Mouse (Mus musculus) intestine, postnatal 0 days (tissue): ENCODE measurements around the gene Leprot. TPM values are rescaled to one million over a fixed set of nuclear protein-coding genes. Genes with fewer than 3 reads are reported as not detected.

Source experiments
- ATAC-seq: fragments of 200-750 bp; cut with Nextera tagmentation; 2 replicates; pipeline ENCODE4 v1.8.0; 2017; ENCODE audit warnings: mild to moderate bottlenecking, moderate TSS enrichment, moderate library complexity
- H3K27ac ChIP-seq: fragments of 300-500 bp; sonication (generic); 2 replicates; pipeline ENCODE4 v1.5.1; 2014; ENCODE audit warnings: mild to moderate bottlenecking, low read depth, low read length, moderate library complexity
- H3K27me3 ChIP-seq: fragments of 300-500 bp; sonication (generic); replicated peaks from 2 replicates; pipeline ENCODE4 v1.6.1; 2014; ENCODE audit warnings: low read length, mixed read lengths; ENCODE audit not compliant: control insufficient read depth, insufficient read depth
- H3K36me3 ChIP-seq: fragments of 300-500 bp; sonication (generic); 2 replicates; pipeline ENCODE4 v1.6.1; 2014; ENCODE audit warnings: mild to moderate bottlenecking, moderate library complexity; ENCODE audit not compliant: control insufficient read depth, insufficient read depth
- H3K4me1 ChIP-seq: fragments of 300-500 bp; sonication (generic); replicated peaks from 2 replicates; pipeline ENCODE4 v1.6.1; 2014; ENCODE audit warnings: antibody characterized with exemption, low read length, mixed read lengths; ENCODE audit not compliant: control insufficient read depth, insufficient read depth
- H3K4me2 ChIP-seq: fragments of 300-500 bp; sonication (generic); replicated peaks from 2 replicates; pipeline ENCODE4 v1.6.1; 2014; ENCODE audit warnings: low read depth, mild to moderate bottlenecking, moderate library complexity
- H3K4me3 ChIP-seq: fragments of 300-500 bp; sonication (generic); 2 replicates; pipeline ENCODE4 v1.5.1; 2014; ENCODE audit warnings: low read depth, low read length
- H3K9ac ChIP-seq: fragments of 300-500 bp; sonication (generic); 2 replicates; pipeline ENCODE4 v1.6.1; 2014; ENCODE audit warnings: mild to moderate bottlenecking, low read depth, low read length
- H3K9me3 ChIP-seq: fragments of 300-500 bp; sonication (generic); 2 replicates; pipeline ENCODE4 v1.6.1; 2016; ENCODE audit warnings: mixed run types; ENCODE audit not compliant: control insufficient read depth
- CTCF ChIP-seq: sonication (generic); IDR thresholded peaks from 2 replicates; pipeline ENCODE4 v1.5.1; 2016; ENCODE audit warnings: low read depth, mild to moderate bottlenecking, control low read depth, antibody characterized with exemption, moderate library complexity
- WGBS: fragments of 180-500 bp; shearing (Covaris S2); extraction: QIAGEN DNeasy Blood & Tissue Kit; methylation state at CpG from one replicate; pipeline ENCODE4 v1.1.7; 2014; 5-methylcytosine and 5-hydroxymethylcytosine counted together
- polyA plus RNA-seq: library from polyadenylated mRNA; unstranded; fragments of >200 nt; fragmentation: Nextera tagmentation; extraction: Ambion mirVana; gene quantifications from 2 replicates; pipeline ENCODE4 v1.2.1, GENCODE M21; 2015

Leprot gene
- polyA plus RNA-seq, 1 experiment from 2014 or later, result 137 TPM

DNA sequence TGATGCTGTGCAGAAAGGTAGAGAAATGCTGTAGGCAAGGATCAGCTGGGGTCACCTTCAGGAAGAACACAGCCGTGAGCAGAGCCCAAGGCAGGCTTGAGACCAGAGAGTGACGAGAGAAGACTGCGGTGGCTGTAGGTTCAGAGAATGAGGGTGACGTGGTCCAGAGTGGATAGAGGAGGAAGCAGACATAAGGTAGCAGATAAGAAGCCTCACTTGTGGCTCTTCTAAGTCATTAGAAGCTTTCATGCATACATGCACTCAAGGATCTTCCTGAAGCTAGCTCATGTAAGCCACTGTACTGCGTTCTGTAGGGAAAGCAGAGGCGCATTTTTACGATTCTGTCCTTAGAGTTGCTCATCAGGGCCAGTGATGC lies 7.9 kb downstream of the Leprot start:
- no peak overlapping the region for H3K4me3 ChIP-seq
- no peaks in the 10 kb centered on the region for H3K27me3 ChIP-seq
- TF ChIP-seq CTCF, result no peak
- WGBS, result 89% methylated on average over 7 of the region's 7 CpGs
- no peak overlapping the region for H3K4me2 ChIP-seq
- no peak overlapping the region for H3K9ac ChIP-seq
- no peak for ATAC-seq
- peaks cover 39% of the 10 kb centered on the region for H3K36me3 ChIP-seq
- H3K27ac ChIP-seq, result no peak overlapping the region
- no peaks in the 10 kb centered on the region for H3K4me1 ChIP-seq
- no peaks in the 10 kb centered on the region for H3K9me3 ChIP-seq

DNA sequence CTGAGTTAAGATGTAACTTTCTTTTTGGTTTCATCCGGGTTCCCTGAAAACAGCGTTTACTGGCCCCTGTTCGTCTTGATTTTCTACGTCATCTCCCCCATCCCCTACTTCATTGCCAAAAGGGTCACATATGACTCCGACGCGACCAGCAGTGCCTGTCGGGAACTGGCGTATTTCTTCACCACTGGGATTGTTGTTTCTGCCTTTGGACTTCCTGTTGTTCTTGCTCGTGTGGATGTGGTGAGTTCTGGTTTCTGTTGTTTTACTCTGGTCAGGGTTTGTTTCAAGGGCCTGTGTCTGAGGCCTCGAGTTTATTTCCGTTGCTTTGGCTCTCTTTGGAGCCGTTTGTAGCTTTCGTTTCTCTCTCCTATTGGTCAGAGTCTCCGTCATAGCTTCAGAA lies 8.5 kb downstream of the Leprot start:
- no peaks in the 10 kb centered on the region for H3K27me3 ChIP-seq
- H3K36me3 ChIP-seq, result peaks cover 45% of the 10 kb centered on the region
- H3K27ac ChIP-seq, result no peak overlapping the region
- H3K4me1 ChIP-seq, result no peaks in the 10 kb centered on the region
- no peak overlapping the region for H3K9ac ChIP-seq
- ATAC-seq, result no peak
- WGBS, result 89% methylated on average over 15 of the region's 15 CpGs
- no peak overlapping the region for H3K4me3 ChIP-seq
- H3K9me3 ChIP-seq, result no peaks in the 10 kb centered on the region
- H3K4me2 ChIP-seq, result no peak overlapping the region
- no peak for TF ChIP-seq CTCF

GRCm38 (mm10) chr4:101656956-101657570 lies 9.5 kb downstream of the Leprot start:
- WGBS, result 39% methylated on average over 6 of the region's 6 CpGs
- H3K36me3 ChIP-seq, result peaks cover 55% of the 10 kb centered on the region
- ATAC-seq, result no peak
- no peak overlapping the region for H3K9ac ChIP-seq
- H3K27ac ChIP-seq, result no peak overlapping the region
- TF ChIP-seq CTCF, result peak; percentile 76
- no peak overlapping the region for H3K4me3 ChIP-seq
- H3K4me2 ChIP-seq, result no peak overlapping the region
- H3K4me1 ChIP-seq, result no peaks in the 10 kb centered on the region
- H3K9me3 ChIP-seq, result no peaks in the 10 kb centered on the region
- H3K27me3 ChIP-seq, result no peaks in the 10 kb centered on the region

- no peaks in the 10 kb centered on the region for H3K9me3 ChIP-seq
- H3K9ac ChIP-seq, result no peak overlapping the region
- H3K4me1 ChIP-seq, result no peaks in the 10 kb centered on the region
- H3K27ac ChIP-seq, result no peak overlapping the region
- no peak overlapping the region for H3K4me3 ChIP-seq
- H3K36me3 ChIP-seq, result peaks cover 31% of the 10 kb centered on the region
- no peak overlapping the region for H3K4me2 ChIP-seq
- peak; percentile 76 for TF ChIP-seq CTCF
- WGBS, result 76% methylated on average over 9 of the region's 9 CpGs
- H3K27me3 ChIP-seq, result no peaks in the 10 kb centered on the region
- no peak for ATAC-seq
Observed at GRCm38 (mm10) chr4:101664160-101664750, 16.7 kb downstream of the Leprot start.

DNA sequence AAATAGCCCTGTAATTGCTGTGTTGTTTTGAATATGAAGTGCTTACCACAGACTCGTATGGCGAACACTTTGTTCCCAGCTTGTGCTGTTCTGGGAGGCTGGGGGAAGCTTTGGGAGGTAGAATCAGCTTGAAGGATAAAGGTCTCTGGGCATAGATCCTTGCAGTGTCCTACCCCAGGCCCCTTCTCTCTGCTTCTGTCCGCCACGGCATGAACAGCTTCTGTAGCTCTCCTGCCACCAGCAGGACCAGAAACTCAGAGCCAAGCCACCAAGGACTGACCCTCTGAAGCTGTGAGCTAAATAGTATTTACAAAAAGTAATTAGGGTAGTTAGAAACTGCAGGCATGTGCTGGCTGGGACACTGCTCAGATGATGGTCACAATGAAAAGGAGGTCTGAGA lies 17.2 kb downstream of the Leprot start:
- Histone ChIP-seq H3K4me1 (no peaks in the 10 kb centered on the region), H3K4me3 (no peak overlapping the region), H3K36me3 (peaks cover 26% of the 10 kb centered on the region), H3K27me3 (no peaks in the 10 kb centered on the region), H3K9me3 (no peaks in the 10 kb centered on the region), H3K4me2 (no peak overlapping the region), H3K9ac (no peak overlapping the region), H3K27ac (no peak overlapping the region)
- no peak for TF ChIP-seq CTCF
- no peak for ATAC-seq
- 93% methylated on average over 4 of the region's 4 CpGs for WGBS

- H3K27me3 ChIP-seq, result no peaks in the 10 kb centered on the region
- WGBS, result 70% methylated on average over 5 of the region's 5 CpGs
- ATAC-seq, result no peak
- TF ChIP-seq CTCF, result no peak
- no peak overlapping the region for H3K9ac ChIP-seq
- H3K9me3 ChIP-seq, result no peaks in the 10 kb centered on the region
- no peaks in the 10 kb centered on the region for H3K4me1 ChIP-seq
- H3K4me2 ChIP-seq, result no peak overlapping the region
- no peak overlapping the region for H3K27ac ChIP-seq
- no peaks in the 10 kb centered on the region for H3K36me3 ChIP-seq
- no peak overlapping the region for H3K4me3 ChIP-seq
Observed at GRCm38 (mm10) chr4:101669161-101669560, 21.6 kb downstream of the Leprot start.

DNA sequence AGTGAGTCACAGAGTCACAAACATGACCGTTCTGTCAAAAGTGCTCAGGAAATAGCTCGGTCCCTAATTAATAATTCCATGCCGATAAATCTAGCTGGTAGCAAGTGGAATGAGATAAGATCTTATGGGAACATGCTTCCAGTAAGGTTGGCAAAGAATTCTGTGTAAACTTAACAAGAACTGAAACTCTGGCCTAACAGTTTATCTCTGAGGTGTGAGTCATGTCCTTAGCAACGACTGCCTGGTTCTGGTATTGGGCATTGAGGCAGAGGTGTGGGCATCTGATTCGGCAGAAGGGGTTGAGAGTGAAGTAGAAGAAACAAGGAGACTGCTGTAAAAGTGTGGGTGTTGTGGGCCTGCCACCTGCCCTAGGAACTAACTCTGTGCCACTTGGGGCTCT lies 22.3 kb downstream of the Leprot start:
- ATAC-seq, result no peak
- Histone ChIP-seq H3K27me3 (no peaks in the 10 kb centered on the region), H3K9me3 (no peaks in the 10 kb centered on the region), H3K27ac (no peak overlapping the region), H3K4me2 (no peak overlapping the region), H3K36me3 (no peaks in the 10 kb centered on the region), H3K4me3 (no peak overlapping the region), H3K9ac (no peak overlapping the region), H3K4me1 (no peaks in the 10 kb centered on the region)
- TF ChIP-seq CTCF, result no peak
- WGBS, result 65% methylated on average over 5 of the region's 5 CpGs
